Mouse (Mus musculus) adipocyte (in vitro differentiated cells): ENCODE data around the gene Bcap31.
A peak's percentile ranks its signal among the peaks of the same experiment; 100 is the strongest.
"Not testable (repeated sequence)": the region's sequence is repeated elsewhere in the genome, so short reads cannot be mapped to it uniquely, and the experiment has no call there.

Source experiments
- DNase-seq: peaks from one replicate; pipeline ENCODE4 v3.0.0-alpha.2; 2016; ENCODE audit warnings: low spot score

Gene Bcap31

GRCm38 (mm10) chrX:73716109-73716661 lies at the start of gene Bcap31, which contains the start of gene Abcd1:
Gene Bcap31, minus strand, starts transcription at chrX:73716175.
Gene Abcd1, plus strand, starts transcription at chrX:73716597.
- peak; percentile 97 for DNase-seq

DNA sequence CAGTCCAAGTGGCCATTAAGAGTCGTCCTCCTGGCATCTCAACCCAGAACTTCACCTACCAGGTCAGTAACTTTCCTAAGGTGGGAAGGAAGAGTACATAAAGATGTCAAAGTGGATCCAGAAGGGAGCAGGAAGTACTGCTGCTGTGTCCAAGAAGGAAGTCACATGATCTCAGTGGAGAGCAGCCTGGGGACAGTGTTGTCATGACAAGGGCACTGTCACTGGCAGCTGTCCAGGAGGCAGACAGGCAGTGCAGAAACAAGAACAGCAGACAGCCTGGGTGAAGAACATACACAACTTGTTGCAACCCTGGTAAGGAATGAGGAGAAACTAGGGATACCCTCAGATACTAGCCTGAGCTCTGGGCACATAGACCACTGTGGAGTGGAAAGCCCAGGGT lies 49.3 kb upstream of the Bcap31 start:
- peak; percentile 79 for DNase-seq

DNA sequence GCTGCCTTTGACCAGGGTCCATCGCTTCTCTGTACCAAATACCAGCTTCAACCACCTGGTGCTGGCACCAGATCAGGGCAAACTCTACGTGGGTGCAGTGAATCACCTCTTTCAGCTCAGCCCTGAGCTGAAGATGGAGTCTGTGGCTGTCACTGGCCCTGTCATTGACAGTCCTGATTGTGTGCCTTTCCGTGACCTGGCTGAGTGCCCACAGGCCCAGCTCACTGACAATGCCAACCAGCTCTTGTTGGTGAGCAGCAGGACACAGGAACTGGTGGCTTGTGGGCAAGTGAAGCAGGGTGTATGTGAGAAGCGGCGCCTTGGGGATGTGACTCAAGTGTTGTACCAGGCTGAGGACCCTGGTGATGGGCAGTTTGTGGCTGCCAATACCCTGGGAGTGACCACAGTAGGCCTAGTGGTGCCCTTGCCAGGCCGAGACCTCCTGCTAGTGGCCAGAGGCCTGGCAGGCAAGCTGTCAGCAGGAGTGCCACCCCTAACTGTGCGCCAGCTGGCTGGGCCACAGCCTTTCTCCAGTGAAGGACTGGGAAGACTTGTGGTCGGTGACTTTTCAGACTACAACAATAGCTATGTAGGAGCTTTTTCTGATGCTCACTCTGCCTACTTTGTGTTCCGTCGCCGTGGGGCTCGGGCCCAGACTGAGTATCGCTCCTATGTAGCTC lies 42.8 kb upstream of the Bcap31 start:
- DNase-seq = no peak

DNA sequence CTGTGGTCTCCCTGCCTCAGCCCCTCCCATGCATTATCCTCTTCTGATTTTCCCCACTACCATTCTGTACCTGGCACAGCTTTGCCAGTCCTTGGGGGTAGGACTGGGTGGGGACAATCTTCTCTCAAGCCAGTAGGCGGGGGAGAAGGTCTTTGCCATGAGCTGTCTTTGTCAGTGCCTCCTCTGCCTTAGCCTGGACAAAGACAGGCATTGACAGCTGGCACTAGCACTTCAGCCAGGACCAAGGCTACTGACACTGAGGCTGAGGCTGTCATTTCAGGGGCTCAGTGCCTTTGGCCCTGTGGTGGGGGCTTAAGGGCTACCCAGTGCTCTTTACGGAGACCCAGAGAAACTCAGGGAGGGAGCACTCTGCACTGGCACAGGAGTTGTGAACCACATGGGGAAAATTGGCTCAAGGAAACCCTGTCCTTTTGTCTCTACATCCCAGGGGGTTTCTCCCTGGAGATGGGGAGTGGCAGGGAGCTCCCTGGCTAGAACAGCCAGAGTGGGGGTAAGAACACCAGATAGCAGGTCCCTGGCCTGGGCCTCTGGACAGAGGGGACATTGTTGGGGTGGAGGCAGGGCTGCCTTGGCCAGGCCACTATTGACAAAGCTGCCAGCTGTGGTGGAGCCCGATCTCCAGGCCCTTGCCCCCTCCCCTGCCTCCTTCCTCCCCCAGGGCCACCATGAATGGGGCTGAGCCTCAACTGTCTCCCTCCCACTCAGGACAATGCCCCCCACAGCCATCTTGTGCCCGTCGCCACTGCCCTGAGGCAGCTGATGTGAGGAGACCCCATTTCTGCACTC lies 40.6 kb upstream of the Bcap31 start, which contains the start of gene Plxnb3:
Gene Plxnb3 (plus strand): TSS at position 757 of the 807 bp plus-strand sequence.
- no peak for DNase-seq

GRCm38 (mm10) chrX:73748977-73749376 lies 33.0 kb upstream of the Bcap31 start:
- DNase-seq = no peak

- DNase-seq = no peak
Measured at GRCm38 (mm10) chrX:73744774-73745481, 29.0 kb upstream of the Bcap31 start.

DNA sequence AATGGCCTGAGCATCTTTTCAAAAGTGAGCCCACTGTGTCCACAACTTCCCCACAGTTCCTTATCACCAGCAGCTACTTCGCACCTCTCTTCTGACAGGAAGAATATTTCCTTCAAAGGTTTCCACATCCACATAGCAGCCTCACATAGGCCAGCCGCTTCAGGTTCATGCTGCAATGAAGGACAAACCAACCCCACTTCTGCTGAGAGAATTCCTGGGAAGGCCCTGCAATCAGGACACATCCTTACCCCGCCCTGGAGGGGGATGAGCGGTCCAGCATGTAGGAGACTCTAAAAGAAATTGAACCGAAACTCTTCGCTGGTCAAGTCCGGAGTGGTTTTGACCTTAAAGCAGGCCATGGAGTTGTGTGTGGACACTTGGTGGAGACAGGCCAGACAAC lies 23.9 kb upstream of the Bcap31 start:
- DNase-seq = not testable (repeated sequence)

DNA sequence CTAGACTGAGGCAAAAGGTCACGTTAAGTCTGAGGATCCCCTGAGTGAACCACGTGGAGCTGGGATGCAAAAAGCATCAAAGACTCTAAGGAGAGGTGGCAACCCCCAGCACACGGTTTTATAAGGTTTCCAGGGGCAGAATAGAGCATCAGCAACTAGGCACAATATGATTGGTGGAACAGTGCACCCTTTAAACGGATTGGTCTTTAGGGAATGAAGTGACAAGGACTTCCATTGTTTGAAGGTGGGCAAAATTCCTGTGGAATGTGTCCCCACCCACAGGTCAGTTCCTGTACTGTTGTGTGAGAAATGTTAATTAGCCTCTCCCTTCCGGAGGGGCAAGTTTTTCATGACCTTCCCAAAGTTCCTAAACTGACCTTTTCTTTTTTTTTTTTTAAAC lies 23.2 kb upstream of the Bcap31 start:
- no peak for DNase-seq

DNA sequence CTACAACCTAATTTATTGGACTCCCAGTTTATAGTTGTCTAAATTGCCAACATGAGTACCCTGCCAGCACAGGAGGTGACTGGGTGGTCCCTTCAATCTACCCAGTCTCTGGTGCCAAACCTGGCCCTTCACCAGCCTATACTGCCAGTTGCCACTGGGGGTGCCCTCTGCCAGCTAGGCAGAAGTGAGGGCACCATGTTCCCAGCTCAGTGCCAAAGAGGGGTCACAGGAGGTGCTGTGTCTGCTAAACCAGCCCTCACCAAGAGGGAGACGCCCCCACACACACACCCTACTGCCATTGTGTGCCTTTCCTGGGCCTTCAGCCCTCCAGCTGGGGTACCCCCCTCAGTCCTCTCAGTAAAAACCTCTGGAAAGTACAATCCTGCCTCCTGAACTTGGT lies 22.2 kb upstream of the Bcap31 start:
- DNase-seq = no peak

GRCm38 (mm10) chrX:73730908-73731307 lies 14.9 kb upstream of the Bcap31 start:
- no peak for DNase-seq

- DNase-seq = peak; percentile 32
Measured at GRCm38 (mm10) chrX:73718686-73719362, 2.8 kb upstream of the Bcap31 start.

DNA sequence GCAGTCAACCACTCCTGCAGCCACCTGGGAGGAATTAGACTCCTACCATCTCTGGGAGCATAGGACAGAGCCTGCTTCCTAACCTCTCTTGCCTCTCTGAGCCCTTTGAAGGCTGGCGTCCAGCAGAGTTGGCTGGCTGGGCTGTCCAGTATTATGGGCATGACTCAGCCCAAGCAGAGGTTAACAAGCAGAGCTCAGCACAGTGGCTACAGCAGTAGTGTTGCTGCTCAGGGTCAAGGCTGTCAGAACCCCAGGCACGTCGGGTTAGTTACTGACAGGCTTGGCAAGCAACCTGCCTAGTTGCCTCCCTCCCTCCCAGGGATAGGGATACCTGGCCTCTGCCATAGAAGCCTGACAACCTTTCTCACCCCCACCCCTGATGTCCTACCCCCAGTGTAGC lies 2.3 kb upstream of the Bcap31 start:
- peak; percentile 60 for DNase-seq

GRCm38 (mm10) chrX:73717667-73718066 lies 1.7 kb upstream of the Bcap31 start:
- DNase-seq = no peak

DNA sequence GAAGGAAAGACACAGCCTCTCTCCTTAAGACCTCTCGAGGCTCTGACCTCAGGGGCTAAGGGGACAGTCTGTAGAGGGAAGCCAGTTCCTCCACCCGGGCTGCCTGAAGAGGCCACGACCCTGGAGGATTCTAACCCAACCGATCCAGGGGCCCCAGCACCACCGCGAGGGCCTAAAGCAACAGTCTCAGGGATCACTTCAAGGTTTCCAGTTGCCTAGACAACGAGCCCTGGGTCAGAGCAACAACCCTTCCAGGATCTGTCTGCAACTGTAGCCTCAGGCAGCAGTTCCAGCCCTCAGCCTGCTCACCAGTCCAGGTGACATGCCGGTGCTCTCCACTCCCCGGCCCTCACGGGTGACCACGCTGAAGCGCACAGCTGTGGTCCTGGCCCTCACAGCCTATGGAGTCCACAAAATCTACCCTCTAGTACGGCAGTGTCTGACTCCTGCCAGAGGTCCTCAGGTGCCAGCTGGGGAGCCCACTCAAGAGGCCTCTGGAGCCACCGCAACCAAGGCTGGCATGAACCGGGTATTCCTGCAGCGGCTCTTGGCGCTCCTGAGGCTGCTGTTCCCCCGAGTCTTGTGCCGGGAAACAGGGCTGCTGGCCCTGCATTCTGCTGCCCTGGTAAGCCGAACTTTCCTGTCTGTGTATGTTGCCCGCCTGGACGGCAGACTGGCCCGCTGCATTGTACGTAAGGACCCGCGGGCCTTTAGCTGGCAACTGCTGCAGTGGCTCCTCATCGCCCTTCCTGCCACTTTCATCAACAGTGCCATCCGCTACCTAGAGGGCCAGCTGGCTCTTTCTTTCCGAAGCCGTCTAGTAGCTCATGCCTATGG lies 952 bp upstream of the Bcap31 start:
- DNase-seq = no peak

- peak; percentile 79 for DNase-seq
Measured at GRCm38 (mm10) chrX:73715476-73716108, 383 bp downstream of the Bcap31 start.

DNA sequence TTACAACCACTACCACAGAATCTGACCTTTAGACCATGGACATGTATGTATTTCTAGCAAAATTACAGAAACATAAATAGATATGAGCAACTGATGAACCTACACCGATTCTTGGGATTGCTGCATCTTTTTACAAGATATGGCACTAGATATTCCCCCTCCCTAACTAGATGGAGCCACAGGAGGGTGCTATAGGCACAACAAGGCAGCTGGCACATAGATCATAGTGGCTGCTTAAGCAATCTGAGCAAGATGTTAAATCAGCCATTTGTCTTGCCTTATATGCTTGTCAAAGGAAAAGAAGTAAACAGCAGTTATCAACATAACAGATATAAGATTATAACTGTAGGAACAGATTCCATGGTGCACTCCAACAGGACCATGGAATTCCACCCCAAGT lies 15.5 kb downstream of the Bcap31 start:
- peak; percentile 40 for DNase-seq

- peak; percentile 53 for DNase-seq
Measured at GRCm38 (mm10) chrX:73690917-73691629, 24.9 kb downstream of the Bcap31 start.

GRCm38 (mm10) chrX:73685629-73686028 lies 30.3 kb downstream of the Bcap31 start:
- DNase-seq = peak; percentile 40

- DNase-seq = no peak
Measured at GRCm38 (mm10) chrX:73684978-73685377, 31.0 kb downstream of the Bcap31 start.

DNA sequence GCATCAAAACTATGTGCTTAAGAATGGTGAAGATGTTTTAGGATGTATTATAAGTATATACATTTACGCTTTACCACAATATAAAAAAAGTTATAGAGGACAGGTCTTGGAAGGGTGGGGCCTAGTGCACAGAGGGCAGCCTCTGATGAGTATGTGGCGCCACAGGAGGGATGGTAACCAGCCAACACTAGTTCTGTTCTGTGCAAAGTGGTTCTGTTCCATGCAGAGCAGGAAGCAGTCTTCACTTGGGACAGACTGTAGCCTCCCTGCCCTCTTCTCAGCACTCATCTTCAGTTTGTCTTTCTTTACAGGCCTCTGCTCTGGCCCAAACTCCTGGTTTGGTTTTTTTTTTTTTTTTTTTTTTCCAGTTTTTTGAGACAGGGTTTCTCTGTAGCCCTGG lies 31.8 kb downstream of the Bcap31 start:
- no peak for DNase-seq
